Mouse (Mus musculus) G1E (cell line): Measurements from ENCODE around the gene Foxk1.

ENCODE experiments used
- CTCF ChIP-seq: IDR thresholded peaks from 2 replicates; pipeline ENCODE4 v1.5.1; 2012; ENCODE audit warnings: low read depth, low read length, inconsistent platforms, mixed read lengths
- GATA1 ChIP-seq: IDR thresholded peaks from 2 replicates; pipeline ENCODE4 v1.6.1; 2012; ENCODE audit warnings: borderline replicate concordance, low read length, inconsistent platforms, mixed read lengths
- GATA2 ChIP-seq: IDR thresholded peaks from 2 replicates; pipeline ENCODE4 v1.6.1; 2012; ENCODE audit warnings: low read depth, low read length, inconsistent platforms, borderline replicate concordance
- POLR2AphosphoS5 ChIP-seq: IDR thresholded peaks from 2 replicates; pipeline ENCODE4 v1.6.1; 2012; ENCODE audit warnings: low read depth, low read length, inconsistent platforms; ENCODE audit not compliant: insufficient replicate concordance

DNA sequence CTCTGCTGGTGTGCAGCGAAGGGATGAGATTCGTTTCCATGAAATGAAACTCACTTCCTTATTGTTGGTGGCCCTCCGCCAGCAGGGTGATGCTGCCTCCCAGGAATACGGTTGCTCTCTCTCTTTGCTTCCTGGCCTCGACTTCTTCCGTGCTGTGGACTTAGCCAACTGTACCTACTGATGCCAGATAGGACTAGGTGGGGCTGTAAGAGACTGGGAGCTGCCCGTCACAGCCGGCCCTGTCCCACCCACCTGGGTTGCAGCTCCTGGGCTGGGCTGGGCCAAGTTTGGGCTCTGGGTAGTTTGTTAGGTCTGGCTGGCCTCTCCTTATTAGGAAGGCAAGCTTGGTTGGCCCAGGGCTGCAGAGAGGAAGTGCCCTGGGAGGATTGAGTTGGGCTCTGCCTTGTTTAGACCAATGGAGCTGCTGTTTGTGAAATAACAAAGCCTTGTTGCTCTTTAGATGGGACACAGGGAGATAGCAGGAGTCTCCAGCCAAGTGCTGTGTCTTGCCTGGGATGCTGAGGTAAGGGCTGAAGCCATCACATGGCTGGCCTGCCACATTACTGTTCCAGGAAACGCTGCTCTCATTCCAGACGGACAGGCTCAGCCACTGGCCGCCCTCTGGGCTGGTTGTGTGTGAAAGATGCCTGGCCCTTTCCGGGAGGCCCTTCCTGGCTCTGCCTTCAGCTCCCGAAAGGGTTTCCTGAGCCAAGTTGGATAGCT, 23.5 kb downstream of the Foxk1 start:
- TF ChIP-seq CTCF (no peak), POLR2AphosphoS5 (no peak), GATA2 (no peak), GATA1 (no peak)
